Mouse (Mus musculus): Measurements from ENCODE around the gene Tead1. TPM values are rescaled to one million over a fixed set of nuclear protein-coding genes. Genes with fewer than 3 reads are reported as not detected.

The Tead1 gene
- polyA plus RNA-seq, 1 experiment from 2014 or later, result 18.9 TPM

- Histone ChIP-seq H3K27me3 (ENCODE audit: control insufficient read depth, insufficient read depth, low read length) (no peaks in the 10 kb centered on the region), H3K4me3 (replicated peaks; ENCODE audit: low read length) (no peak overlapping the region), H3K9me3 (replicated peaks; ENCODE audit: control insufficient read depth, low read length) (no peaks in the 10 kb centered on the region), H3K4me2 (ENCODE audit: low read depth, low read length) (no peak overlapping the region), H3K36me3 (ENCODE audit: control insufficient read depth, insufficient read depth, low read length) (no peaks in the 10 kb centered on the region), H3K9ac (ENCODE audit: low read length) (0 out of 2 replicates have a peak overlapping the region, but pooled peaks have one; percentile 9), H3K27ac (ENCODE audit: low read length) (no peak overlapping the region), H3K4me1 (ENCODE audit: control insufficient read depth, insufficient read depth, low read length) (peaks cover 21% of the 10 kb centered on the region)
- WGBS, result 51% methylated on average over 6 of the region's 6 CpGs
- no peak for ATAC-seq (ENCODE audit: insufficient read depth, low FRiP score)
These were observed 176.3 kb downstream of the Tead1 start for GRCm38 (mm10) chr7:112855419-112855818.

DNA sequence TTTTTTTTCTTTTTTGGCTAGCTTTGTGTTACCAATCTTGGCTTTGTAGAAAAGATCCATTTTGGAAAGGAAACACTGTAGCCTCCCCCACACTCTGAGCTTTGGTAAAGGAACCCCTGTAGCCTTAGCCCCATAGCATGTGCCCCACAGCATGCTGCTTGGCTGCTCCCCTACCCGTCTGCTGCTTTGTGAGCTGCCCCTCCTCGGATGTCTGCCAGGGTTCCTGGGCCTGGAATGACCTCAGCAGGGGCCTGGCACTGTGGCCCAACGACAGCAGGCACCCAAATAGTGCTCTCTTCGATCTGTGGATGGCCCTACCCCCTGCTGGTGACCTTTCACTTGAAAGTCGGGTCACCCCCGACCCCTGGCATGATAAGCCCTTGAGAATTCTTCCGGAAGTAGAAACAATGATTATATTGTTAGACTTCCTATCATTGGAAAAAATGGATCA is 177.0 kb downstream of the Tead1 start:
- H3K4me1 ChIP-seq (ENCODE audit: control insufficient read depth, insufficient read depth, low read length), result peaks cover 18% of the 10 kb centered on the region
- H3K36me3 ChIP-seq (ENCODE audit: control insufficient read depth, insufficient read depth, low read length), result 0 out of 2 replicates have a peak, but pooled peaks cover under 1% of the 10 kb centered on the region
- 47% methylated on average over 7 of the region's 7 CpGs for WGBS
- H3K27me3 ChIP-seq (ENCODE audit: control insufficient read depth, insufficient read depth, low read length), result no peaks in the 10 kb centered on the region
- H3K4me2 ChIP-seq (ENCODE audit: low read depth, low read length), result no peak overlapping the region
- H3K27ac ChIP-seq (ENCODE audit: low read length), result no peak overlapping the region
- no peaks in the 10 kb centered on the region for H3K9me3 ChIP-seq (replicated peaks; ENCODE audit: control insufficient read depth, low read length)
- no peak for ATAC-seq (ENCODE audit: insufficient read depth, low FRiP score)
- H3K9ac ChIP-seq (ENCODE audit: low read length), result no peak overlapping the region
- no peak overlapping the region for H3K4me3 ChIP-seq (replicated peaks; ENCODE audit: low read length)

DNA sequence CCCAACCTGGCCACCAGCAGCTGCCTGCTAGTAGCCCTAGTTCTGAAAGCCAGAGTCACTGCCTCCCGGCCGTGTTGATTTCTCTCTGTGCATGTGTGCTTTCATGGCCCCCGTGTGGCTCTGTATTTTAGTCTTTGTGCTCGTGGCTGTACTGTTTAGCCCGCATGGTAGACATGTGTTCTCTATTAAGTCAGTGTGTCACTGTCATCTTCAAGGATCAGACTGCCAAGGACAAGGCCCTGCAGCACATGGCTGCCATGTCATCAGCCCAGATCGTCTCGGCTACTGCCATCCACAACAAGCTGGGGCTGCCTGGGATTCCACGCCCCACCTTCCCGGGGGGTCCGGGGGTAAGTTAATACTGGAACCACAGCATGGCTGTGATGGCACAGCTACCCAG is 177.5 kb downstream of the Tead1 start:
- H3K9ac ChIP-seq (ENCODE audit: low read length), result no peak overlapping the region
- H3K4me1 ChIP-seq (ENCODE audit: control insufficient read depth, insufficient read depth, low read length), result peaks cover 13% of the 10 kb centered on the region
- ATAC-seq (ENCODE audit: insufficient read depth, low FRiP score), result no peak
- WGBS, result 77% methylated on average over 10 of the region's 10 CpGs
- H3K36me3 ChIP-seq (ENCODE audit: control insufficient read depth, insufficient read depth, low read length), result 0 out of 2 replicates have a peak, but pooled peaks cover 5% of the 10 kb centered on the region
- H3K27ac ChIP-seq (ENCODE audit: low read length), result no peak overlapping the region
- no peaks in the 10 kb centered on the region for H3K9me3 ChIP-seq (replicated peaks; ENCODE audit: control insufficient read depth, low read length)
- no peaks in the 10 kb centered on the region for H3K27me3 ChIP-seq (ENCODE audit: control insufficient read depth, insufficient read depth, low read length)
- no peak overlapping the region for H3K4me3 ChIP-seq (replicated peaks; ENCODE audit: low read length)
- no peak overlapping the region for H3K4me2 ChIP-seq (ENCODE audit: low read depth, low read length)

DNA sequence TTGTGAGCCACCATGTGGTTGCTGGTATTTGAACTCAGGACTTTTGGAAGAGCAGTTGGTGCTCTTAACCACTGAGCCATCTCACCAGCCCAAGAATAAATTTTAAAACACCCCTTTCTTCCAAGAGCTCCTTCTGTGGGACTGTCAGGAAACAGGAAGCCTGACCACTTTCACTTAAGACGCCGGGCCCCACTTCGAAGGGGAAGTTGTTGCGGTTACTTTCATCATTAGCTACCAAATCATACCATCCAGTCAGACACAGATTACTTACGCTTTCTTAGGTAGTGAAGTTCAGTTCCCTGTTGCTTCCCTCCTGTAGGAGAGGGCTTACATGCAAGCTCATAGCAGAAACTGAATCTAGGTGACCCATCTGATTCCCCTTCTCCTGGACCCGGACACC is 180.8 kb downstream of the Tead1 start:
- no peak for ATAC-seq (ENCODE audit: insufficient read depth, low FRiP score)
- WGBS, result 79% methylated on average over 6 of the region's 6 CpGs
- H3K36me3 ChIP-seq (ENCODE audit: control insufficient read depth, insufficient read depth, low read length), result peaks cover 27% of the 10 kb centered on the region
- peaks cover 6% of the 10 kb centered on the region; the same call in 1 of the 2 replicates for H3K4me1 ChIP-seq (ENCODE audit: control insufficient read depth, insufficient read depth, low read length)
- no peak overlapping the region for H3K9ac ChIP-seq (ENCODE audit: low read length)
- H3K27me3 ChIP-seq (ENCODE audit: control insufficient read depth, insufficient read depth, low read length), result no peaks in the 10 kb centered on the region
- no peak overlapping the region for H3K4me3 ChIP-seq (replicated peaks; ENCODE audit: low read length)
- no peaks in the 10 kb centered on the region; the same call in 1 of the 2 replicates for H3K9me3 ChIP-seq (replicated peaks; ENCODE audit: control insufficient read depth, low read length)
- no peak overlapping the region for H3K27ac ChIP-seq (ENCODE audit: low read length)
- H3K4me2 ChIP-seq (ENCODE audit: low read depth, low read length), result no peak overlapping the region

DNA sequence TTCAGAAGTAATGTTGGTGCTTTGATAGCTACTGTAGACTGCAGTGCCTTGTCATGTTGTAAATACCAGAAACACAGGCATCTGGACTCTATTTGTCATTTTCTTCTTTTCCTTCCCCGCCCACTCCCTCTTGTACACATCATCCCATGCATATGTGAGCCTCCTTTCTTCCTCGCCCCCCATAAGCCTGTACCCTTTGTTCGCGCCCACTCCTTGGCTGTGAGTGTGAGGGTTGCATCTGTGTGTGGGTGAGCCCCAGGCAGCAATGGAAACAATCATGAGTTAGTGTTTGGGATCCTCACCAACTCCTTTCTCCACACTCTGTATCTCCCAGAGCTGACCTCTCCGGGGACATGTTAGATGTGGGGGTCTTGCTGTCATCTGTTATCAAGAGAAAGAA is 183.0 kb downstream of the Tead1 start:
- no peaks in the 10 kb centered on the region for H3K27me3 ChIP-seq (ENCODE audit: control insufficient read depth, insufficient read depth, low read length)
- peaks cover 27% of the 10 kb centered on the region for H3K36me3 ChIP-seq (ENCODE audit: control insufficient read depth, insufficient read depth, low read length)
- H3K4me3 ChIP-seq (replicated peaks; ENCODE audit: low read length), result no peak overlapping the region
- no peaks in the 10 kb centered on the region for H3K4me1 ChIP-seq (ENCODE audit: control insufficient read depth, insufficient read depth, low read length)
- H3K27ac ChIP-seq (ENCODE audit: low read length), result no peak overlapping the region
- WGBS, result 92% methylated on average over 5 of the region's 5 CpGs
- H3K9ac ChIP-seq (ENCODE audit: low read length), result no peak overlapping the region
- no peak for ATAC-seq (ENCODE audit: insufficient read depth, low FRiP score)
- H3K9me3 ChIP-seq (replicated peaks; ENCODE audit: control insufficient read depth, low read length), result no peaks in the 10 kb centered on the region; the same call in 1 of the 2 replicates
- H3K4me2 ChIP-seq (ENCODE audit: low read depth, low read length), result no peak overlapping the region

DNA sequence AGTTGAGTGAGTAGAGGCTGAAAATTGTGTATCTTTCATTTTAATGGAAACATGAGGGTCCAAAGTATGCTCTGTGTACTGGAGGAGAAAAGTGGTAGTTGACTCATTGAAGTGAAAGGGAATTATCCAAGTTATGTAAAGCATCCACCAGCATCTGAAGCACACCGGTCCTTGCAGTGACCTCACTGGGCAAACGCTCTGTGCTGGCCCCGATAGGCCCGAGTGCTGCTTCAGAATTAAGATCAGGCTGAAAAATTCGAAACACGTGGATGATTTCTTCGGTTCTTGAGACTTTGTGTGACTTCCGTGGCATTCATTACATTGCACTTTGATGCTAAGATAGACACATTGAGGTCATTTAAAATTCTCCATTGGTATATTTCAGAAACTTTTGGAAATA is 185.1 kb downstream of the Tead1 start:
- whole genome bisulfite sequencing, result 91% methylated on average over 8 of the region's 8 CpGs
- Histone ChIP-seq H3K4me1 (ENCODE audit: control insufficient read depth, insufficient read depth, low read length) (peaks cover 5% of the 10 kb centered on the region; the same call in 1 of the 2 replicates), H3K9me3 (replicated peaks; ENCODE audit: control insufficient read depth, low read length) (no peaks in the 10 kb centered on the region; the same call in 1 of the 2 replicates)

DNA sequence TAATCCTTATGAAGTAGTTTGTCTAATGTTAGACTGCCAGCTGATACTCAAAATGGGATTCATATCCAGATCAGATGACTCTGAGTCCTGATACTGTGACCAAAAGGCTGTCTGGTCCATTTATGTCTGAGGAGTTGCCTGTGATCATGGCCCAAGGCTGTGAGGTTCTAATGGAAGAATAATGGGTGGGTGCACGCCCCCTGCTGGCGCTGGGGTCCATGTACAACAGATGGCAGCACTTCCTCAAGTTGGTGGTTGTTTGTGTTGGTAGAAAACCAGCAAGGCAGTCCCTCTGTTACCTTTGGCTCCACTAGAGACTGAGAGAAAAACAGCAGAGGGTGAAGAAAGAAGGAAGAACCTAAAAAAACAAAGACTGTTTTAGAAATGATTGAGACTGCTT is 186.6 kb downstream of the Tead1 start:
- no peak overlapping the region for H3K9ac ChIP-seq (ENCODE audit: low read length)
- no peak overlapping the region for H3K4me2 ChIP-seq (ENCODE audit: low read depth, low read length)
- H3K4me3 ChIP-seq (replicated peaks; ENCODE audit: low read length), result no peak overlapping the region
- ATAC-seq (ENCODE audit: insufficient read depth, low FRiP score), result no peak
- peaks cover 27% of the 10 kb centered on the region for H3K36me3 ChIP-seq (ENCODE audit: control insufficient read depth, insufficient read depth, low read length)
- peaks cover 5% of the 10 kb centered on the region; the same call in 1 of the 2 replicates for H3K4me1 ChIP-seq (ENCODE audit: control insufficient read depth, insufficient read depth, low read length)
- H3K27me3 ChIP-seq (ENCODE audit: control insufficient read depth, insufficient read depth, low read length), result no peaks in the 10 kb centered on the region
- H3K27ac ChIP-seq (ENCODE audit: low read length), result no peak overlapping the region
- H3K9me3 ChIP-seq (replicated peaks; ENCODE audit: control insufficient read depth, low read length), result no peaks in the 10 kb centered on the region; the same call in 1 of the 2 replicates
- 11% methylated on average over 2 of the region's 2 CpGs for WGBS

More for the DNA sequence above, 185.1 kb downstream of the Tead1 start:
- H3K4me2 ChIP-seq (ENCODE audit: low read depth, low read length), result no peak overlapping the region
- peaks cover 27% of the 10 kb centered on the region for H3K36me3 ChIP-seq (ENCODE audit: control insufficient read depth, insufficient read depth, low read length)
- no peak for ATAC-seq (ENCODE audit: insufficient read depth, low FRiP score)
- no peak overlapping the region for H3K27ac ChIP-seq (ENCODE audit: low read length)
- no peak overlapping the region for H3K4me3 ChIP-seq (replicated peaks; ENCODE audit: low read length)
- no peak overlapping the region for H3K9ac ChIP-seq (ENCODE audit: low read length)
- no peaks in the 10 kb centered on the region for H3K27me3 ChIP-seq (ENCODE audit: control insufficient read depth, insufficient read depth, low read length)

DNA sequence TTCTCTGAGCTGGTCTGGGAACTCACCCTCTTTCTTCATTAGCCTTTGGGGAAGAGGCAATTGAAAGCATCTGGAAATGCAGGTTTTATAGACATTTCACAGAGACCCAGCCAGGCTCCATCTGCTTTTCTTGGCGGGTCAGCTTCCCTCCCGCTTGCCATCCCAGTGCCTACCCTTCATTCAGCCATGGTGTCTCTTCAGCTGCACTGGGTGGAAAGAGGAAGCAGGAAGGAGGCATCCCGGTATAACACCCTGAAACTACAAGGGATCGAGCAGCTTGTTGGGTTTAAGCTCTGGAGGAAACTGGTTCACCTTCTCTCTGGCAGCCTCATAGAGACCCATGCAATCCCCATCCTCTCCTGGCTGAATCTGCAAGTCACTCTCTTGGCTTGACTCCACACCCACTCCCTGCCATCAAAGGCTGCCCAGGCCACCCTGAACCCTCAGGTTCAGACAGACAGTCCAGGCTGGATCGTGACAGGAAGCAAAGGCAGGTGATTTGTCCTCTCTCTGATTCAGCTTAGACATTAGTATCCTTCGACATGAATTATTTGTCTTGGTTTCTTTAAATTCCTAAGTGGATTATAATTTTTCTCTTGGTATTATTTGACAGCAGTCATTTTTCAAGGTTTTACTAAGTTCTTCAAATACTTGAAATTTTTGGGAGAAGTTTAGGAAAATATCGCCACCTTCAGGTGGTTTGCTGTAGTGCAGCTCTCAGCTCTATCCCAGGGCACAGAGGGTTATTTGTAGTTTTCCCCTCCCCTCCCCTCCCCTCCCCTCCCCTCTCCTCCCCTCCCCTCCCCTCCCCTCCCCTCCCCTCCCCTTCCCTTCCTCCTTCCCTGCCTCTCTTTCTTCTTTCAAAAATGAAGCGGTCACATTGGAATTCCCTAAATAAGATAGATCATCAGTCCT is 189.7 kb downstream of the Tead1 start:
- Histone ChIP-seq H3K4me2 (ENCODE audit: low read depth, low read length) (no peak overlapping the region), H3K4me3 (replicated peaks; ENCODE audit: low read length) (no peak overlapping the region), H3K9ac (ENCODE audit: low read length) (no peak overlapping the region), H3K27ac (ENCODE audit: low read length) (peak overlapping the region; percentile 54; the same call in 1 of the 2 replicates), H3K27me3 (ENCODE audit: control insufficient read depth, insufficient read depth, low read length) (no peaks in the 10 kb centered on the region), H3K9me3 (replicated peaks; ENCODE audit: control insufficient read depth, low read length) (no peaks in the 10 kb centered on the region), H3K36me3 (ENCODE audit: control insufficient read depth, insufficient read depth, low read length) (peaks cover 7% of the 10 kb centered on the region; the same call in 1 of the 2 replicates), H3K4me1 (ENCODE audit: control insufficient read depth, insufficient read depth, low read length) (peaks cover 5% of the 10 kb centered on the region; the same call in 1 of the 2 replicates)
- ATAC-seq (ENCODE audit: insufficient read depth, low FRiP score), result no peak
- 39% methylated on average over 8 of the region's 8 CpGs for WGBS

DNA sequence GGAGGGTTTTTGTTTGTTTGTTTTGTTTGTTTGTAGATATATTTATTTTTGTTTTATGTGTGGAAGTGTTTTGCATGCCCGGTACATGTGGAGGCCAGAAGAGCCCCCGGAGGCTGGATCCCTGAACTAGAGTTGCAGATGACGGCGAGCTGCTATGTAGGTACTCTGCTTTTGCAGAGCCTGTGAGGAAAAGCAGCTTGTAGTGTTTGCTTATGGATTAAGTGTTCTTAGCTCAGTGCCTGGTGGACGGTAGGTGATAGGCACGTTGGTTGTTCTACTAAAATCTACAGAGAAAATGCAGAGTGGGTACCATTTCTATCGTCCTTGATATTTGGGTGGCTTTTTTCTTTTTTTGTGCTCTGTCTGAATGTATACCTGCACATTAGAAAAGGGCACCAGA is 192.6 kb downstream of the Tead1 start:
- no peaks in the 10 kb centered on the region for H3K27me3 ChIP-seq (ENCODE audit: control insufficient read depth, insufficient read depth, low read length)

More for the DNA sequence above, 192.6 kb downstream of the Tead1 start:
- Histone ChIP-seq H3K9ac (ENCODE audit: low read length) (no peak overlapping the region), H3K4me2 (ENCODE audit: low read depth, low read length) (no peak overlapping the region), H3K4me1 (ENCODE audit: control insufficient read depth, insufficient read depth, low read length) (peaks cover 5% of the 10 kb centered on the region; the same call in 1 of the 2 replicates), H3K27ac (ENCODE audit: low read length) (peak overlapping the region; percentile 47; the same call in 1 of the 2 replicates), H3K36me3 (ENCODE audit: control insufficient read depth, insufficient read depth, low read length) (peaks cover 6% of the 10 kb centered on the region; the same call in 1 of the 2 replicates), H3K4me3 (replicated peaks; ENCODE audit: low read length) (no peak overlapping the region), H3K9me3 (replicated peaks; ENCODE audit: control insufficient read depth, low read length) (no peaks in the 10 kb centered on the region)
- no peak for ATAC-seq (ENCODE audit: insufficient read depth, low FRiP score)
- 61% methylated on average over 7 of the region's 7 CpGs for WGBS

Data from stomach, embryonic 16.5 days (tissue).